Mouse (Mus musculus): ENCODE data around the gene Spata20. TPM values are rescaled to one million over a fixed set of nuclear protein-coding genes. Genes with fewer than 3 reads are reported as not detected.

Spata20 gene
- polyA plus RNA-seq, 1 experiment = 0.24 TPM

GRCm38 (mm10) chr11:94483436-94483835 is 2.5 kb downstream of the Spata20 start:
- DNase-seq (ENCODE audit: extremely low spot score in 1 of 2, low spot score in 1 of 2) = no peak

DNA sequence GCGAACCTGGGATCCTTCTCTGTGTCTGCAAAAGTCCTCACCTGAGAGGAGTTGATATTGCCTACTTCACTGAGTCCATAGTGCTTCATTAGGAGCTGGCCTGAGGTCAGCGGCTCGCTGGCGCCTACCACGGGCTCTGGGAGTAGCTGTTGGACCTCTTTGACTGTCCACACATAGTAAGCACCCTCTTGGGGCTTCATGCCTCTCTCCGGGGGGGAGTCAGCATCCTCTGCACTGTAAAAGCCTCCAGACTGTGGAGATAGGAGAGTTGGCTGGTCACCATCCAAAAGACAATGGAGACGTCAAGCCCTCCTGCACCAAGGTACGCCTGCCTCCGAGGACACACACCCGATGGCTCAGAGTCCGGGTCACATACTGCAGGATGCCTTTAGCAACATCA is 3.2 kb downstream of the Spata20 start:
- no peak for DNase-seq (ENCODE audit: extremely low spot score in 1 of 2, low spot score in 1 of 2)

- no peak for DNase-seq (ENCODE audit: extremely low spot score in 1 of 2, low spot score in 1 of 2)
Observed at GRCm38 (mm10) chr11:94481963-94482362, 4.0 kb downstream of the Spata20 start.

- DNase-seq (ENCODE audit: extremely low spot score in 1 of 2, low spot score in 1 of 2) = no peak
Observed at GRCm38 (mm10) chr11:94480382-94480781, 5.6 kb downstream of the Spata20 start.

- DNase-seq (ENCODE audit: extremely low spot score in 1 of 2, low spot score in 1 of 2) = no peak
Observed at GRCm38 (mm10) chr11:94477651-94478050, 8.3 kb downstream of the Spata20 start.

GRCm38 (mm10) chr11:94475722-94476121 is 10.3 kb downstream of the Spata20 start:
- DNase-seq (ENCODE audit: extremely low spot score in 1 of 2, low spot score in 1 of 2) = no peak

- no peak for DNase-seq (ENCODE audit: extremely low spot score in 1 of 2, low spot score in 1 of 2)
Observed at GRCm38 (mm10) chr11:94474544-94474910, 11.5 kb downstream of the Spata20 start.

DNA sequence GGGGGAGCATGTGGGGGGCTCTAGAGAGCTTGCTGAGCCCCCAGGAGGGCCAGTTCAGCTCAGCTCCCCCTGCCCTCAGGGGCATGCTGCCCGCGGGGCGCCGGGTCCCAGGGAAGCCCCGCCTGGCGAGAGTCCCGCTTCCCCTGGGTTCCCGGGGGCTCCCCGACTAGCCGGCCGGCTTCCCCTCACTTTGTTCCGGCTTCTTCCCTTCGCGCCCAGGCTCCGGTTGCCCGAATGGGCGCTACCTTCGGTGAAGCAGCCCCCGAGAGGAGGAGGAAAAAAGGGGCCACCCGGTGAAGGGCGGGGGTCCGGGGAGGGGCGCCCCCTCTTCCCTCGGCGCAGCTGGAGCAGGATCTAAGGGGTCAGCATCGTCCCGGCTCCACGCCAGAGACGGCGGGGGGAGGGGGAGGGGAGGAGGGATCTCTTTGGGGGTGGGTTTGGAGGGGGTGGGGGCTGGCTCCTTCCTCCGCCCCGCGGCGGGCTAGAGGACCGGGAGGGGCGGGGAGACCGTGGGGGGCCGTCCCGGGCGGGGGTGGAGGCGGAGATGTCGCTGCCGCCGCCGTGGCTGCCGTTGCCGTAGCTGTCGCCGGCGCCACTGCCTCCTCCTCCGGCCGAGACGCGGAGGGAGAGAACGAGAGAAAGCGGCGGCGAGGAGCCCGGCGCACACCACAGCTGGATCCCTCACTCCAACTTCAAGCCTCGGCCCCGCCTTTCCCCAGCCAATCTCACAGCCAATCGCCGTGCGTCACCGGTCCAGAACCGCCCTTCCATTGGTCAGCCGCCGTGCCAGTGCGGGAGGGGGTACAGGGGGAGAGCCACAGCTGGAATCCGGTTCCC is 12.1 kb downstream of the Spata20 start, which contains the start of gene Cacna1g:
Gene Cacna1g, minus strand, starts transcription at position 492 of the 837 bp plus-strand sequence.
- DNase-seq (ENCODE audit: extremely low spot score in 1 of 2, low spot score in 1 of 2) = peak; percentile 72 to 90

- DNase-seq (ENCODE audit: extremely low spot score in 1 of 2, low spot score in 1 of 2) = no peak
Observed at GRCm38 (mm10) chr11:94472916-94473706, 12.9 kb downstream of the Spata20 start.

GRCm38 (mm10) chr11:94472585-94472915 is 13.4 kb downstream of the Spata20 start:
- no peak for DNase-seq (ENCODE audit: extremely low spot score in 1 of 2, low spot score in 1 of 2)

- no peak for DNase-seq (ENCODE audit: extremely low spot score in 1 of 2, low spot score in 1 of 2)
Observed at GRCm38 (mm10) chr11:94471740-94472584, 14.0 kb downstream of the Spata20 start.

DNA sequence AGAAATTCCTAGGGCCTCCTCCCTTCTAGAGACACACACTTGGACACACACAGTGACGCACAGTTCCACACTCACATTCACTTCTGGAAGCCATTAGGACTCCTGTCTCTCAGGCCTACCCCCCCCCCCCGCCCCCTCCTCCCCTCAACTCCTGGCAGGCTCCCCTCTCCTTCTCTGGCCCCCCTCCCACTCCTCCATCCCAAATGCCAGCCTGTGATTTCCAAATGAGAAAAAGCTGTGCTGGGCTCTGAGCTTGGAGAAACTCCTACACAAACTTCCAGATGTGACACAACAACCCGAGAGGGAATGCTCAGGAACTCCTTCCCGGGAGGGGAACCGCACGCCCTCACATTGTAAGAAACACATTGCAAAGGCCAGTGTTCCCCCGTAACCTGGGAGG is 15.6 kb downstream of the Spata20 start:
- no peak for DNase-seq (ENCODE audit: extremely low spot score in 1 of 2, low spot score in 1 of 2)

DNA sequence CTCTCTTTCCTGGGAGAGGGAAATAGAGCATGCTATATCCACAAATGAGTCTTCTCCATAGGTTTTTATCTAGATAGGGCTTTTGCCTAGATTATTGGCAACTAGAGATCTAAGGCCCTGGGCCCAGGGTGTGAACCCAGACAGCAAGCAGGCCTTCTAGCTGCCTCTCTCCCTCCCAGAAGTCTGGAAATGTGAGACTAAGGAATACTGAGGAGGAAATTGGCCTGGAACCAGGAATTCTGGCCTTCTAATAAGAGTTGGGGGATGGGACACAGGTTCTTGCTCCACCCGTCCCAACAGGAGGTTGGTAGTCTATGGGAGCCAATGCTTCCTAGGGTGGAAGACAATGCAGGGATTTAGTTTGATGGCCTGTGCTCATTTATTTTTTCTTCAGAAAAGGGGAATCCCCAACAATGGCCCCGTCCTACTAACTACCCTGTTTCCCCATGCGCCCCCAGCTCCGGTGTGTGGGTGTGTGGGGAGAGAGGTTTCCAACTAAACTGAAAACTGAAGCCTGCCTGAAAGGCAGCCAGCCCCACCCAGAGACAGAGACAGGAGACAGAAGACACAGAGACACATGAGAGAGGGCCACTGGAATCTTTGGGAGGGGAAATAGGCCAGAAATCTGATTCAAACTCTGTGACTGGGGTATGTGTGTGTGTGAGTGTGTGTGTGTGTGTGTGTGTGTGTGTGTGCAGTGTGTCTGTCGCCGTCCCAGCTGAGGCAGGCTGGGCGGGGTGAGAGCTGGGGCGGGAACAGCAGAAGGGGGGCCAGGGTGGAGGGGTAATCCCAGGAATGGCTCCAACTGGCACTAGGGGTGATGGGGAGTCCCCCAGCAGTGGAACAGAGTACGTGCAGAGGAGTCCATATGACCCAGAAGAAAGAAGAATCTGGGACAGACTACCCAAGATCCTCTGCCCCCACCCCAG is 16.6 kb downstream of the Spata20 start:
- no peak for DNase-seq (ENCODE audit: extremely low spot score in 1 of 2, low spot score in 1 of 2)

- DNase-seq (ENCODE audit: extremely low spot score in 1 of 2, low spot score in 1 of 2) = peak; percentile 63 to 71
Observed at GRCm38 (mm10) chr11:94468582-94469064, 17.4 kb downstream of the Spata20 start.

DNA sequence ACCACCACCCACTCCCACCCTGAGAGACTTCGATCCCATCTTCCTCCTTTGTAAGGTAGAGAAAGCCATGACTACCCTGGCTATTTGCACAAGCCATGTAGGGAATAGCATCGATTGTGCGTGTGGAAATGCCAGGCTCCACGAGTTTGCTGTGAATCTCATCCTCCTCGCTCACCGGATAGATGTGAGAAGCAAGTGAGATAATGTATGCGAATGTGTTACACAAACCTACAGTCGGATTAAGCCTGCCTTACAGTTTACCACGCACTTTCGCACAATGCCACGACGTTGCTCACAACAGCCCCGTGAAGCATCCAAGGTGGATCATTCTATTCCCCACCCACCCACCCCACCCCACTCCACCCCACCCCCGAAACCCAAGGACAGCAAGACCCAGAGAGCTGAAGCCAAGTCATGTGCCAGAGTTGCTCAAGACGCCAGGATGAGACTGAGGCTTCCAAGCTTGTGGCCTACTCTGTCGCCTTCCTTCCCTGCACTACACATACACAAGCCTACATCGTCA is 19.6 kb downstream of the Spata20 start:
- peak in 1 of 2 experiments; percentile 67 for DNase-seq (ENCODE audit: extremely low spot score in 1 of 2, low spot score in 1 of 2)

GRCm38 (mm10) chr11:94464170-94464569 is 21.8 kb downstream of the Spata20 start:
- DNase-seq (ENCODE audit: extremely low spot score in 1 of 2, low spot score in 1 of 2) = no peak

DNA sequence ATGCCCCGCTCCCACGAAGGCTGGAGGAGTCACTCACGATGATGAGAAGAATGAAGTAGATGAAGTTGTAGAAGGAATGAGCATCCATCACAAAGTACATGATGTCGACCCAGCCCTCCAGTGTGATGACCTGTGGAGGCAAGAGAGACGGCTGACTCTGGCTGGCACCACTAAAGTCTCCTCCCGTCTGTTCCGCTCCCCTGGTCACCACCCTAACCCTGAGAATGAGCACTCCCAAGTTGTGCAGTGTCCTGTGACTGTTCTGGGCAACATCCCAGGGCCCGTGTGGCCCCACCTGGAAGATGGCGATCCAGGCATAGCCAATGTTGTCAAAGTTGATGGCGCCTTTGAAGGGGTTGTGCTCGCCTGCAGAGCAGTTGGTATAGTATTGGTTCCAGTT is 24.1 kb downstream of the Spata20 start:
- DNase-seq (ENCODE audit: extremely low spot score in 1 of 2, low spot score in 1 of 2) = no peak

DNA sequence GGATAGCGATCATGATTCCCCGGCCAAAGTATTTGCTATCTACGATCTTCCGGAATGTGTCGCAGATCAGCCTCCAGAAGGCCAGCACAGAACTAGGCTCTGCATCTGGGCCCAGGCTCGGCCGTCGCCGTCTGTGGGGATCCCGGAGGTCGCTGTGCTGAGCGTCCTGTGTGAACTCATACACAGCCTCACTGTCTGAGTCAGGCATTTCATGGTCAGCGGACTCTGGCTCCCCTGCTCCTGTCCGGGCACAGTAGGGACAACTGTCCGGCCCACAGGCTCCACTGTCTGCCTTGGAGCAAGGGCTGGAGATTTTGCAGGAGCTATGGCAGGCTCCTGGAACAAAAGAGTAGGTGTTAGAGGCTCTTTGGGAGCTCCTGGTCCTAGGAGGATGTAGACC is 29.0 kb downstream of the Spata20 start:
- DNase-seq (ENCODE audit: extremely low spot score in 1 of 2, low spot score in 1 of 2) = no peak

- DNase-seq (ENCODE audit: extremely low spot score in 1 of 2, low spot score in 1 of 2) = no peak
Observed at GRCm38 (mm10) chr11:94456347-94456746, 29.6 kb downstream of the Spata20 start.
